Mouse (Mus musculus) cerebellum, adult 8-10 months (tissue): ENCODE results near the gene C1d.
"Not testable (repeated sequence)": the region's sequence is repeated elsewhere in the genome, so short reads cannot be mapped to it uniquely, and the experiment has no call there.

Source experiments
- DNase-seq: peaks from one replicate; pipeline ENCODE4 v3.0.0; 2022

The C1d gene

DNA sequence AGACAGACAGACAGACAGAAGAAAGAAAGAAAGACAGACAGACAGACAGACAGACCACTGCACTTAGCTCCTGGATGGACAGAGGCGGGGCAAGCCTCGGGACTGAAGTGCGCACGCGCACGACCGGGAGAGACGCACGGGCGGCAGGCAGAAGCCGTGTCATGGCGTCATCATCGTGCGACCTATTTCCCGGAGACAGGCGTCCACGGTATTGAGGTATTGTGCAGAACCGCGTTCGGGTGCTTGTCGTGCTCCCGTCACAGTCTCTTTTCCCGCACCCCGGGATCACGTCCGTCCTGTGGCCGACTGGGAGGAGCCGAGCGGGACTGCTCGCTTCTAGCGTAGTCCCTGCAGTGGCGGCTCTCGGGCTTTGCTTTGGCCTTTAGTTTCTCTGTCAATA is at the start of gene C1d:
TSS of gene C1d (plus strand) at position 137 of the 400 bp plus-strand sequence.
- peak; percentile 95 for DNase-seq

DNA sequence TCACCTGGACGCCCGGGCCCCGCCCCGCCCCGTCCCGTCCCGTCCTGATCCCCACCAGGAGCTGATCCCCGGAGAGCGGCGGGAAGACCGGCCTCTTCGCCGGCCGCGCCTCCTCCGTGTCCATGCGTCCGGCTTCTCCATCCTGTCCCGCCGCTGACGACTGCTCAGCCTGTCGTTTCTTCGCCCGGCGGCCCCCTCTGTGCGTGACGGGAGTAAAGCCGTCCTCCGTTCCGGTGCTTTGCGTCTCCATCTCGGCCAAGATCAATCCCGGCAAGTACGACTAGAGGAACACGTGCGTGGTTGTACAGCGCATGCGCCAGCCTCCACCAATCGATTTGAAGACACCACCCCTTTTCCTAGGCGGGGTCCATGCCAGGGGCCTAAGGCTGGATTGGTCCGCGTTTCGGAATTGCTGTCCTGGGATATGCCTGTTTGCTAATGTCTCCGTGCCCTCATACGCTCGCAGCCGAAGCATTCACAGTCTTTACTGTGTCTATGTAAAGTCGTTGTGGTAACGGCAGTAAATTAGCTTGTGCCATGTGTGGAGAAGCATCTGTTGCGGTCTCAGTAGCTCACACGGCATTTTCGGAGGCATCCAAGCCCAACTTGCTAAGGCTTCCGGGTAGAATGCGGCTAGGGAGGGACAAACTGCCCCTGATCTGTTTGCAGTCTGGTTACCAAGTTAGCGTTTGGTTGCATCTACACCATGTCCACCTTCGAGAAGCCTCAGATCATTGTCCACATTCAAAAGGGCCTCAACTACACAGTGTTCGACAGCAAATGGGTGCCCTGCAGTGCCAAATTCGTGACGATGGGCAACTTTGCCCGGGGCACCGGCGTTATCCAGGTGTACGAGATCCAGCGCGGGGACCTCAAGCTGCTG is 45.9 kb upstream of the C1d start, which contains the start of gene Pno1:
TSS of gene Pno1 (minus strand) at position 311 of the 883 bp plus-strand sequence.
- peak; percentile 97 for DNase-seq

GRCm38 (mm10) chr11:17212141-17212495 is 45.3 kb upstream of the C1d start:
- no peak for DNase-seq

DNA sequence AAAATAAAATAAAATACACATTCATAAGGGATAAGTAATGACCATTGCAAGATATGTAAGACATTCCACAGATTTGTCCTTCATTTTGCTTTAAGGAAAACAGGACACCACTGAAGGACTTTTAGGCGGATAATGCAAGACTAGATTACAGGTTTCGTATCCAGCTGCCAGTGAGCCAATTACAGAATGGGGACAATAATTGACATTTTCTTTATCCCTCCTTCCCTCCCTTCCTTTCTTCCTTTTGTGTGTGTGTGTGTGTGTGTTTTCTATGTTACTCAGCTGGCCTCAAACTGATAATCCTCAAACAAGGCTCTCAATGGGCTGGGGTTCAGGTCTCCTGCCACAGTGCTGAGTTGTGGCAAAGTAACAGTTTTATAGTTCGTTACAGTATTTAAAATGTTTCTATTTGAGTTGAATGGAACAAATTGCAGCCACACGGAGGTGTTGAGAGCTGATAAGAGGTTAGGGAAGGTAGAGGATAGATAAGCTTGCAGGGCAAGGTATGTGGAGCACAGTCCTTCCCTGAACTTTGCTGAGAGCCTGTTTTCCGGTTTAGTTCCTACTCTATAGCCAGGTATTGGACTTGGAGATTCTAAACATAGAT is 44.4 kb upstream of the C1d start:
- DNase-seq, result no peak

DNA sequence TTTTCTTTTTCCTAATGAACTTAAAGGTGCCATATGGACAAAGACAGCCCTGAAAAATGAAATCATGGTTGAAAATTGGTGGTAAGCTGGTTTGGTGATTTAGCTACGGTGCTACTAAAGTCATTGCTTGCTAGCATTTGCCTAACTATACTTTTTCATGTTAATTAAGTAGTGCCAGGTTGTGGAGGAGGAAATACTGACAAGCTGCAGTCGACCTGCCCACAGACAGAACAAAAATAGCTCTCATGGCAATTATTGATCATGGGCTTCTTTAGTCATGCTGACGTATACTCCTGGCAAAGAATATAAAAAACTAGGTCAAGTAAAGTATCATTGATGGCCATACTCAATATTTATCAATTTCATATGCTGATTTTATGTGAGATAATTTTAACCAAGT is 41.9 kb upstream of the C1d start:
- DNase-seq, result no peak

- no peak for DNase-seq
These were observed 36.3 kb upstream of the C1d start for GRCm38 (mm10) chr11:17221126-17221525.

GRCm38 (mm10) chr11:17232792-17233191 is 24.6 kb upstream of the C1d start:
- DNase-seq, result no peak

- DNase-seq, result no peak
These were observed 20.8 kb upstream of the C1d start for GRCm38 (mm10) chr11:17236449-17237037.

- DNase-seq, result not testable (repeated sequence)
These were observed 18.8 kb upstream of the C1d start for GRCm38 (mm10) chr11:17238598-17238997.

DNA sequence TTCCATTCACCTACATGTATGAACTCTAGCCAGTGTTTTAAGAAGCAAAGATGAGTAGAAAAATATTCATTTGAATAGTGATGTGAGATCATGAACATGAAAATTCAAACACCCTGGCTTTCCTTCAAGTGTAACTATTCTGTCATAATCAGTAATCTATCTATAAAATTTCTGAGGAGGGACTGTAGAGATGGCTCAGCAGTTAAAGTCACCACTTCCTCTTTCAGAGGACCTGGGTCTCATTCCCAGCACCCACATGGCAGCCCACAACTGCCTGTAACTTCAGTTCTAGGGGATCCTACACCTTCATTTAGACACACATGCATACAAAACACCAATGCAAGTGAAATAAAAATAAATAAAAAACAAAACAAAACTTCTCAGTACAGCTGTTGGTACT is 8.7 kb upstream of the C1d start:
- DNase-seq, result no peak

GRCm38 (mm10) chr11:17256813-17257365 is 490 bp upstream of the C1d start:
- peak; percentile 14 for DNase-seq

DNA sequence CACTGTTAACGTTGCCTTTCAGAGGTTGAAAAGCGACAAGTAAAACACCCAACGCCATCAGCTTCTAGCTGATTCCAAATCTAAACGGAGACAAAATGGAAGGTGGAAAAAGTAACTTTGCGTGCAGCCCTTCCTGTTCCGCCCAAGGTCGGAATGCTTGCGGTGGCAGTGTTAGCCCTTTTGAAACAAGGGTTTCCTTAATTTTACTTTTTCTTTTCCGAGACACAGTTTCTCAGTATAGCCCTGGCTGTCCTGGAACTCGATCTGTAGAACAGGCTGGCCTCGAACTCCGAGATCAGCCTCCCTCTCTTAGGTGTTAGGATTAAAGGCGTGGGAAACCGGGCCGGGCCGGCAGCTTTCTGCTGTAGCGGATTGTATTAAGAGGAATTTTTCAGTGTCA is 482 bp downstream of the C1d start:
- DNase-seq, result no peak

DNA sequence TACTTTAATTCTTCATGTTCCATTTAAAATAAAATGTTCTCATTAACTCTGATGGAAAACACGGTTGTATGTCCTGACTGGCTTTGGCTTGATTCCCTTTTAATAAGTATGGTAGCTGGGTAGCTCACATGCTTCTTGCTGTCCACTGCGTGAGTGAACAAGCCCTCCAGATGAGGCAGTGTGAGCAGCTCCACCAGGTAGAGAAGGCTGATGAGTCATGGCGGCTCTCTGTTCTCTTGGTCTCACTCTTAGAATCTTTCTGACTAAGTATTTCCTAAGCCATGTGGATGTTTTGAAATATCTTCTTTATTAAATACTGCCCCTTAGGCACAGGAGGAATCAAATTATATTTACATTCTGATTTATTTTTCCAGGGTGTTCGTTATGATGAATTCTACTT is 9.8 kb downstream of the C1d start:
- DNase-seq, result no peak

DNA sequence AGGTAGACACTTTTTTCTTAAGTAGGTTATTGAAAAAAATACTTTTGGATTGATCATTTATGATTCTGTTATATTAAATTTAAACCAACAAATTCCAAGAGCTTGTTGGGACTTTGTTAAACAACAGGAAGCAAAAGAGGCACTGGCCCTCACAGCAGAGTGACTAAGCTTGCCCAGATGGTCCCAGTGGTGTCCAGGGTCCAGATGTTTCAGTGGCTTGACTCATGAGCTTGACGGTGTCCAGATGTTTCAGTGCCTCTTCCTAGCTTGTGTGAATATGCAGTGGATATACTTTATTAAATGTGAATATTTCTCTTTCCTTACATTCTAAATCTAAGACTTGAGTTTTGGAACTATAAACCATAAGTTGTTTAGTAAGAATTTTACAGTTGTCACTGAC is 11.4 kb downstream of the C1d start:
- no peak for DNase-seq

- DNase-seq, result peak; percentile 27
These were observed 22.6 kb downstream of the C1d start for GRCm38 (mm10) chr11:17279959-17280358.

- no peak for DNase-seq
These were observed 26.7 kb downstream of the C1d start for GRCm38 (mm10) chr11:17284055-17284454.

GRCm38 (mm10) chr11:17288884-17289283 is 31.5 kb downstream of the C1d start:
- DNase-seq, result no peak

GRCm38 (mm10) chr11:17306007-17306891 is 48.9 kb downstream of the C1d start:
- peak; percentile 35 for DNase-seq

GRCm38 (mm10) chr11:17307457-17307856 is 50.1 kb downstream of the C1d start:
- DNase-seq, result no peak
